Mouse (Mus musculus) liver, embryonic 14.5 days (tissue): ENCODE measurements at regions not wholly inside any gene's neighbourhood (a gene's known extent, or its start where the extent isn't known, plus 50 kb on each side); places are given as distances from the start of the nearest gene placed in this dataset.

Source experiments
- ATAC-seq: fragments of 200-750 bp; cut with Nextera tagmentation; 2 replicates; pipeline ENCODE4 v1.8.0; 2017; ENCODE audit warnings: moderate number of reproducible peaks, mild to moderate bottlenecking, moderate library complexity; ENCODE audit not compliant: insufficient read depth
- DNase-seq, 3 experiments: peaks; one replicate each; pipeline ENCODE4 v3.0.0-alpha.2; 2012 to 2013; ENCODE audit warnings: low read depth in 3 of 3, low spot score in 3 of 3
- H3K27ac ChIP-seq: fragments of 300-500 bp; sonication (generic); 2 replicates; pipeline ENCODE4 v1.5.1; 2014; ENCODE audit warnings: moderate library complexity, mild to moderate bottlenecking, control low read depth, inconsistent platforms
- H3K27me3 ChIP-seq: fragments of 300-500 bp; sonication (generic); 2 replicates; pipeline ENCODE4 v1.6.1; 2014; ENCODE audit warnings: mild to moderate bottlenecking, low read length, moderate library complexity; ENCODE audit not compliant: control insufficient read depth, insufficient read depth
- H3K36me3 ChIP-seq: fragments of 300-500 bp; sonication (generic); replicated peaks from 2 replicates; pipeline ENCODE4 v1.6.1; 2014; ENCODE audit warnings: low read depth; ENCODE audit not compliant: control insufficient read depth, insufficient read depth
- H3K4me1 ChIP-seq, 2 experiments: fragments of 200-500 bp in 1 of 2; fragments of 300-500 bp in 1 of 2; sonication (generic) in 1 of 2; replicated peaks; 2 replicates each; pipeline ENCODE4 v1.6.1; 2012 to 2014; ENCODE audit warnings: antibody characterized with exemption in 1 of 2, inconsistent platforms in 1 of 2, low read length in 1 of 2; ENCODE audit not compliant: control insufficient read depth in 2 of 2, insufficient read depth in 2 of 2
- H3K4me2 ChIP-seq: fragments of 300-500 bp; sonication (generic); 2 replicates; pipeline ENCODE4 v1.6.1; 2014; ENCODE audit warnings: low read depth, mild to moderate bottlenecking, control low read depth, moderate library complexity
- H3K4me3 ChIP-seq, 2 experiments: fragments of 200-500 bp in 1 of 2; fragments of 300-500 bp in 1 of 2; sonication (generic) in 1 of 2; 2 replicates each; pipeline ENCODE4 v1.5.1; 2012 to 2014; ENCODE audit warnings: low read depth in 2 of 2, low read length in 2 of 2, mild to moderate bottlenecking in 2 of 2, control low read depth in 1 of 2, inconsistent platforms in 1 of 2, moderate library complexity in 1 of 2; ENCODE audit not compliant: insufficient read depth in 1 of 2
- H3K9ac ChIP-seq: fragments of 300-500 bp; sonication (generic); replicated peaks from 2 replicates; pipeline ENCODE4 v1.6.1; 2014; ENCODE audit warnings: mild to moderate bottlenecking, control low read depth, moderate library complexity
- H3K9me3 ChIP-seq: fragments of 300-500 bp; sonication (generic); 2 replicates; pipeline ENCODE4 v1.6.1; 2016; ENCODE audit warnings: low read length, mixed read lengths; ENCODE audit not compliant: control insufficient read depth
- CTCF ChIP-seq: IDR thresholded peaks from 2 replicates; pipeline ENCODE4 v1.5.1; 2016; ENCODE audit warnings: antibody characterized with exemption, low read depth, control low read depth
- EP300 ChIP-seq: IDR thresholded peaks from 2 replicates; pipeline ENCODE4 v1.6.1; 2016; ENCODE audit warnings: antibody characterized with exemption, low read depth
- WGBS: fragments of 180-500 bp; shearing (Covaris S2); extraction: QIAGEN DNeasy Blood & Tissue Kit; methylation state at CpG from one replicate; pipeline ENCODE4 v1.1.7; 2014; ENCODE audit not compliant: insufficient replicate concordance; 5-methylcytosine and 5-hydroxymethylcytosine counted together

DNA sequence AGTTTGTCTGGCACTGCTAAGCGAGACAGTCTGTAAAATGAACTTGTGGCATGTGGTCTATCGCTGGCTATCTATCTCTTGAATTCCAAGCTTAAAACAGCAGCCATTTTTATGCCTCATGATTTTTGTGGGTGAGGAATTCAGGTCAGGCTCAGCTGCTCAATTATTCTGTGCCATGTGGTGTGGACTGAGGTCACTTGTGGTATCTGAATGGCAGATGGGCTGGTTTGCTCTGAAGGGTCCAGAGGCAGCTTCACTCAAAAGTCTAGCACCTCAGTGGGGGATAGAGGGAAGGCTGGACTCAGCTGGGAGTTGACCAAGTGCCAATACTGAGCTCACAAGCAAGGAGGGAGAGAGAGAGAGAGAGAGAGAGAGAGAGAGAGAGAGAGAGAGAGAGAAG lies 69.3 kb upstream of the Dnah5 start:
- Histone ChIP-seq H3K36me3 (no peaks in the 10 kb centered on the region), H3K4me1 (no peaks in the 10 kb centered on the region), H3K4me3 (no peak overlapping the region), H3K9me3 (no peaks in the 10 kb centered on the region), H3K4me2 (no peak overlapping the region), H3K9ac (no peak overlapping the region), H3K27me3 (no peaks in the 10 kb centered on the region), H3K27ac (no peak overlapping the region)
- ATAC-seq: no peak
- TF ChIP-seq EP300 (no peak), CTCF (no peak)
- WGBS: 63% methylated on average over 2 of the region's 2 CpGs
- DNase-seq: no peak

GRCm38 (mm10) chr15:28138806-28139205 lies 64.7 kb upstream of the Dnah5 start:
- Histone ChIP-seq H3K27ac (no peak overlapping the region), H3K4me2 (no peak overlapping the region), H3K4me1 (no peaks in the 10 kb centered on the region), H3K9ac (no peak overlapping the region), H3K9me3 (no peaks in the 10 kb centered on the region), H3K27me3 (no peaks in the 10 kb centered on the region), H3K36me3 (no peaks in the 10 kb centered on the region), H3K4me3 (no peak overlapping the region)
- WGBS: 58% methylated on average over 2 of the region's 2 CpGs
- TF ChIP-seq EP300 (no peak), CTCF (no peak)
- no peak for ATAC-seq
- no peak for DNase-seq

DNA sequence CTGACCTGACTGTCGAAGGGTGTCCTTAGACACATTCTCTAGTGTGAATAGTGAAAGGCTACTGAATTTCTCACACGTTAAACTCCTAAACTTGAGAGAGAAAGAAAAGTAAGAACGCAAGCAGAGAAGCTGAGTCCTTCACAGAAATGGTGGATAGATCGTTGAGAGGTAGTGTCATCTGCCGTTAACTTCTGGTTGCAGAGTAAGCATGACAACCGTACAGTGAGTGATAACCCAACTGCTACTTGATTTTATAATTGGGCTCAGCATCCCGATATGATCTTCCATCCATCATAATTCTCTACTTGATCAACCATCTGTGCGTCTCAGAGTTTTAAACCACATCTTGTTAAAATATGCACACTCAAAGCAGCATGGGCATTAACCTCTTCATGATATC lies 63.3 kb upstream of the Dnah5 start:
- WGBS: 68% methylated on average over 8 of the region's 8 CpGs
- DNase-seq (no peak), ATAC-seq (no peak)
- H3K9ac ChIP-seq: no peak overlapping the region
- H3K27me3 ChIP-seq: no peaks in the 10 kb centered on the region
- TF ChIP-seq EP300 (no peak), CTCF (no peak)
- H3K36me3 ChIP-seq: no peaks in the 10 kb centered on the region
- H3K27ac ChIP-seq: no peak overlapping the region
- no peaks in the 10 kb centered on the region for H3K4me1 ChIP-seq
- H3K4me2 ChIP-seq: no peak overlapping the region
- H3K4me3 ChIP-seq: no peak overlapping the region
- no peaks in the 10 kb centered on the region for H3K9me3 ChIP-seq

DNA sequence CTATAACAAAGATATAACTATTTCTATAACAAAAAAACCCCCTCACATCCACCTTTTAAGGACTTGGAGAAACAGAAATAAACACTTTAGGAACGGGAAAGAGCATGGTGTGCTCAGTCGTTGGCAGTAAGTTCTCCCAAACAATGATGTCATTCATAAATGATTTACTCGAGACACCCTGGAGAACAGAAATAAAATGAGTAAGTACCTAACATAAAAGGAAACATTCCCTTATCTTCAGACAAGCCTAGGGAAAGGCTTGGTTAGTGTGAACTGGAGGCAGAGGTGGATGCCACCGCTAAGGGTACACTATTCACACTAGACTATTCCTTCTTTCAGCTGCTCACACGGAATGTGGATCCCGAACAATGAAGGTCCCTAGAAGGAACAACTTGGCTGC lies 62.2 kb upstream of the Dnah5 start:
- Histone ChIP-seq H3K9me3 (no peaks in the 10 kb centered on the region), H3K4me2 (no peak overlapping the region), H3K9ac (no peak overlapping the region), H3K27me3 (no peaks in the 10 kb centered on the region), H3K4me1 (no peaks in the 10 kb centered on the region), H3K27ac (no peak overlapping the region), H3K4me3 (no peak overlapping the region), H3K36me3 (no peaks in the 10 kb centered on the region)
- WGBS: 48% methylated on average over 6 of the region's 6 CpGs
- no peak for TF ChIP-seq EP300
- no peak for TF ChIP-seq CTCF
- DNase-seq (no peak), ATAC-seq (no peak)

DNA sequence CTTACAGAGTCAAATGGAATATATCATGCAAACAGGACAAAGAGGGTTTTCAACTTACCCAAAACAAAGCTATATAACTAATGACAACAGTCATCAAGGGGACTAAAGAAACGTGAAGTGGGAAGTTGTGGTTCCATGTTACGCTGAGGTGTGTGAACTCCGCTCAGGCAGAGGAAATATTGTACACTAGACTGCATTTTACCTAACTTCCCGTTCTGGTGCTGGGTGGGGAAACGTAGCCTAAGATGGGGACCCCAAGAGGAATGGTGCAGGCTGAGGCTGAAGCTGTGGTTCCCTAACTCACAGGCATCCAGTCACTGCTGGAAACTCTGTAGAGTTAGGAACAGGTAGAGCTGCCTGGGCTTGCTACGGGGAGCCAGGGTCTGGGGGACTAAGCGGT lies 59.3 kb upstream of the Dnah5 start:
- no peaks in the 10 kb centered on the region for H3K27me3 ChIP-seq
- no peaks in the 10 kb centered on the region for H3K4me1 ChIP-seq
- DNase-seq: no peak
- no peaks in the 10 kb centered on the region for H3K36me3 ChIP-seq
- no peak overlapping the region for H3K9ac ChIP-seq
- no peak for ATAC-seq
- WGBS: 36% methylated on average over 7 of the region's 7 CpGs
- H3K9me3 ChIP-seq: no peaks in the 10 kb centered on the region
- TF ChIP-seq CTCF: no peak
- TF ChIP-seq EP300: no peak
- H3K27ac ChIP-seq: no peak overlapping the region
- H3K4me3 ChIP-seq: no peak overlapping the region
- H3K4me2 ChIP-seq: no peak overlapping the region

GRCm38 (mm10) chr15:28144846-28145245 lies 58.7 kb upstream of the Dnah5 start:
- H3K36me3 ChIP-seq: no peaks in the 10 kb centered on the region
- H3K4me1 ChIP-seq: no peaks in the 10 kb centered on the region
- H3K9ac ChIP-seq: no peak overlapping the region
- WGBS: 53% methylated on average over 4 of the region's 4 CpGs
- no peaks in the 10 kb centered on the region for H3K9me3 ChIP-seq
- H3K27ac ChIP-seq: no peak overlapping the region
- no peak overlapping the region for H3K4me3 ChIP-seq
- DNase-seq (no peak), ATAC-seq (no peak)
- TF ChIP-seq CTCF (no peak), EP300 (no peak)
- no peak overlapping the region for H3K4me2 ChIP-seq
- no peaks in the 10 kb centered on the region for H3K27me3 ChIP-seq
